Mouse (Mus musculus): ENCODE results near the gene 4930467E23Rik.
"Not testable (repeated sequence)": the region's sequence is repeated elsewhere in the genome, so short reads cannot be mapped to it uniquely, and the experiment has no call there.

GRCm38 (mm10) chr8:19704441-19705215, 24.7 kb upstream of the 4930467E23Rik start:
- TF ChIP-seq CTCF (IDR thresholded peaks at IDR 0.05; ENCODE audit: extremely low read depth, insufficient read depth, insufficient read length, insufficient replicate concordance); POLR2A (IDR thresholded peaks at IDR 0.05; ENCODE audit: low read depth, low read length): not testable (repeated sequence)

Data from spleen, adult 2 months (tissue).